Mouse (Mus musculus): ENCODE results near the gene Akap11. TPM values are rescaled to one million over a fixed set of nuclear protein-coding genes. Genes with fewer than 3 reads are reported as not detected.

Akap11 gene
- 39.7 and 45.5 TPM in 2 replicates for polyA plus RNA-seq (2015; fragmentation: Nextera tagmentation; extraction: Ambion mirVana)

DNA sequence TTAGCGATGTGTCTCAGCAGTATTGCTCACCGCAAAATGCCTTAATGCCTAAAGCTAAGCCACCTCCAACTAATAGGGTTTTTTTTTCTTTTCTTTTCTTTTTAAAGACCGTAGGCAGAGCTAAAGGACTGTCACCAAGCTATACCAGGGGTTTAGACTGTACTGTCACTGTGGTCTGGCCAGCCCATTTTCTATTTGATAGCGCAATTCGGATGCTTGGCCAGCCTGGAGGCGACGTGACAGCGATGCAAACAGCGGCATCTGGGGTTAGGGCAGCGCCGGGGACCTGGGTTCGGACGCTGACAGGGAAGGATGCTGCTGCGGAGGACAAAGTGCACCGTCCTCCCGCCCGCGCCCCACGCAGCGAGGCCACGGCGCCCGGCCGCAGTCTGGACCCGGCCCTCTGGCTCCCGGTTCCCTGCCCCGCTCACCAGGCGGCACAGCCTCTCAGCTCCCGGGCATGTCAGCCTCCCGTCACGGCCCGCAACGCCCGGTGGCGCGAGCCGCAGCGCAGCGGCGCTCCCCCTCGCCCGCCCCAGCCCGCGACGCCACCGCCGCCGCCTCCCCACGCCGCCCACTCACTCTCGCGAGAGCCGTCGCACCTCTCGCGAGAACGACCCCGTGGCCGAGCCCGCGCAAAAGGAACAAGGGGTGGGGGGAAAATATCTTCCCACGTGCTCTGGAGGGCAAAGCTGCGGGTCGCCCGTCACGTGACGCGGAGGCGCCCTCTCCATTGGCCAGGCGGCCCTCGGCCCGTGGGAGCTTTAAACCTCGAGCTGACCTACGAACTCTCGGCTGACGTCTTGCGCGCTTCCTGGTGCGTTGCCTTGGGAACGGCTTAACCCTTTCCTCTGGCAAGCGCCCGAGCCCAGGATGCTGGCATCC, at the start of gene Akap11:
Gene Akap11, minus strand, starts transcription at position 528 of the 885 bp plus-strand sequence.
- Histone ChIP-seq H3K36me3 (ENCODE audit: control insufficient read depth, insufficient read depth, low read length) (no peaks in the 10 kb centered on the region), H3K9ac (ENCODE audit: low read depth, low read length) (peak within 1 kb of the TSS; percentile 99), H3K4me1 (ENCODE audit: control insufficient read depth, insufficient read depth, low read length) (peaks cover 27% of the 10 kb centered on the region), H3K4me3 (ENCODE audit: low read depth, low read length) (peak within 1 kb of the TSS; percentile 95), H3K9me3 (replicated peaks; ENCODE audit: control insufficient read depth, low read length, poor library complexity, severe bottlenecking) (no peaks in the 10 kb centered on the region), H3K27ac (ENCODE audit: low read length) (peak within 1 kb of the TSS; percentile 96), H3K27me3 (ENCODE audit: control insufficient read depth, insufficient read depth, low read depth, low read length) (no peaks in the 10 kb centered on the region), H3K4me2 (ENCODE audit: low read length) (peak within 1 kb of the TSS; percentile 77)
- WGBS: under 1% methylated on average over 50 of the region's 82 CpGs
- peak; percentile 96 for ATAC-seq

DNA sequence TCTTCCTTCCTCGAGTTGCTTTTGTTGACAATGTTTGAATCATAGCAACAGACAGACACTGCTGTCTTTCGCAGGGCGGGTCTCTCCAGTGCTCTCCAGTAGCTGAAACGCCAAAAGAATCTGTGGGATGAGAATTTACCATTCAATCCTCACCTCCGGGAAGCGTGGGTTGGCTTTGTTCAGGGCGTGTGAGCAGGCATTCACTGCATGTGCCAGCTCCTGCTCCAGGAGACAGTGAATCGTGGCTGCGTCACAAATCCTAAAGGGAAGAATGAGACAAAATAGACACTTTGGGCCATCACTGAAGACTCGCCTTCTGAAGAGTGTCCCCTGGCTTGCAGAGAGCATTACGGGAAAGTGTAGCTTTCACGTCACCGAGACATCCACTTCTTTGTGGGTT, 47.6 kb upstream of the Akap11 start:
- Histone ChIP-seq H3K9me3 (replicated peaks; ENCODE audit: control insufficient read depth, low read length, poor library complexity, severe bottlenecking) (no peaks in the 10 kb centered on the region), H3K4me3 (ENCODE audit: low read depth, low read length) (no peak overlapping the region), H3K27me3 (ENCODE audit: control insufficient read depth, insufficient read depth, low read depth, low read length) (no peaks in the 10 kb centered on the region), H3K27ac (ENCODE audit: low read length) (no peak overlapping the region), H3K4me1 (ENCODE audit: control insufficient read depth, insufficient read depth, low read length) (no peaks in the 10 kb centered on the region), H3K4me2 (ENCODE audit: low read length) (no peak overlapping the region), H3K9ac (ENCODE audit: low read depth, low read length) (no peak overlapping the region), H3K36me3 (ENCODE audit: control insufficient read depth, insufficient read depth, low read length) (peaks cover 21% of the 10 kb centered on the region)
- no peak for ATAC-seq
- whole genome bisulfite sequencing: 90% methylated on average over 13 of the region's 13 CpGs

DNA sequence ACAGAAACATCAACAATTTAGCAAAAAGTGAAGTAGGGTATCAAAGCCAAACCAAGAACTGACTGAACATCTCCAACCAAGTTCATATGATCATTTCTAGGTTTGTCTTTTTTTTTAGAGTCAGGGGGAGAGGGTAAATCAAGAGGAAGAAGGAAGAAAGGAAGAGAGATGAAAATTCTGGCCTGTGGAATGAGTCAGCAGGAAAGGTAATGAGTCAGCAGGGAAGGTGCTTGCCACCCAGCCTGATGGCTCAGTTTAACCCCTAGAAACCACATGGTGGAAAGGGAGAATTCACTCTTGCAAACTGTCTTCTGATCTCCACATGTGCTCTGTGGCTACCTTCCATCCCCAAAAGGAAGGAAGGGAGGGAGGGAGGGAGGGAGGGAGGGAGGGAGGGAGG, 46.6 kb upstream of the Akap11 start:
- no peaks in the 10 kb centered on the region for H3K4me1 ChIP-seq (ENCODE audit: control insufficient read depth, insufficient read depth, low read length)
- no peak overlapping the region for H3K4me3 ChIP-seq (ENCODE audit: low read depth, low read length)
- no peaks in the 10 kb centered on the region for H3K27me3 ChIP-seq (ENCODE audit: control insufficient read depth, insufficient read depth, low read depth, low read length)
- peaks cover 21% of the 10 kb centered on the region for H3K36me3 ChIP-seq (ENCODE audit: control insufficient read depth, insufficient read depth, low read length)
- no peak overlapping the region for H3K4me2 ChIP-seq (ENCODE audit: low read length)
- no peak overlapping the region for H3K9ac ChIP-seq (ENCODE audit: low read depth, low read length)
- H3K27ac ChIP-seq (ENCODE audit: low read length): no peak overlapping the region
- no peaks in the 10 kb centered on the region for H3K9me3 ChIP-seq (replicated peaks; ENCODE audit: control insufficient read depth, low read length, poor library complexity, severe bottlenecking)
- ATAC-seq: no peak

DNA sequence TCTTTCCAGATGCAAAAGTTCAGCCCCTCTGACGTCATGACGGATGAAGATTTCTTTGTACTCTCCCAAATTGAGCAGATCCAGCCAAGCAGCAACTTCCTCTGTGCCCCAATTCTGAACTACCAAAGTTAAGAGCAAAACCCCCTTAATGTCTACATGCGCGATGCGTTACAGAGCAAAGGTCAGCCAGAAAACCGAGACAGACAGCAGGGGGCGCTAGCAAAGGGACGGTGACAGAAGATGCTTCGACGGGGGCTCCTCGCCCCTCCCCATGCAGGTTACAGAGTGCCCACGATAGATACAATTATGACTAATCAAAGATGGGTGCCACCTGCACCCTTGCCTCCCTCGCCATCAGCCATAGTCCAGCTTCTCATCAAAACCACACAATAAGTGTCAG, 39.3 kb upstream of the Akap11 start:
- no peak overlapping the region for H3K9ac ChIP-seq (ENCODE audit: low read depth, low read length)
- H3K4me1 ChIP-seq (ENCODE audit: control insufficient read depth, insufficient read depth, low read length): no peaks in the 10 kb centered on the region
- H3K36me3 ChIP-seq (ENCODE audit: control insufficient read depth, insufficient read depth, low read length): peaks cover 17% of the 10 kb centered on the region
- 74% methylated on average over 13 of the region's 13 CpGs for WGBS
- H3K9me3 ChIP-seq (replicated peaks; ENCODE audit: control insufficient read depth, low read length, poor library complexity, severe bottlenecking): no peaks in the 10 kb centered on the region; the same call in 1 of the 2 replicates
- H3K27me3 ChIP-seq (ENCODE audit: control insufficient read depth, insufficient read depth, low read depth, low read length): no peaks in the 10 kb centered on the region
- no peak overlapping the region for H3K27ac ChIP-seq (ENCODE audit: low read length)
- H3K4me3 ChIP-seq (ENCODE audit: low read depth, low read length): no peak overlapping the region
- no peak for ATAC-seq
- no peak overlapping the region for H3K4me2 ChIP-seq (ENCODE audit: low read length)

DNA sequence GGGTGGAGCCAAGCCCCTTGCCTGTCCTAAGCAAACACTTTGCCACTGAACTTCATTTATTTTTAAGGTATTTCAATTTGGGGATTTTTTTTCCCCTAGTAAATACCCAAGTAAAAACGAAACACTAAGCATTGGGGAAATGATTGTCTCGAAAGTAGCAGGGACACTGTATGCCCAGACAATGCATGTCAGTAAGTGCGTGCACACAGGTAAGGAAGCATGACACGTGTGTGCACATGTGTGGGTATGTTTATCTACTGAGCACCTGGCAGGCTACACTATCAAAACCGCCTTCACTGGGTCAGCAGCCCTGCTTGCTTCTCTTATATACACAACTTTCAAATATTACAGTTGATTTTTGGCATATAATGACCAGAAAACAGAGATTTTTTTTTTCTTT, 31.8 kb upstream of the Akap11 start:
- H3K4me3 ChIP-seq (ENCODE audit: low read depth, low read length): no peak overlapping the region
- no peaks in the 10 kb centered on the region for H3K9me3 ChIP-seq (replicated peaks; ENCODE audit: control insufficient read depth, low read length, poor library complexity, severe bottlenecking)
- H3K36me3 ChIP-seq (ENCODE audit: control insufficient read depth, insufficient read depth, low read length): peaks cover 6% of the 10 kb centered on the region
- no peak overlapping the region for H3K4me2 ChIP-seq (ENCODE audit: low read length)
- no peaks in the 10 kb centered on the region for H3K27me3 ChIP-seq (ENCODE audit: control insufficient read depth, insufficient read depth, low read depth, low read length)
- H3K27ac ChIP-seq (ENCODE audit: low read length): no peak overlapping the region
- no peaks in the 10 kb centered on the region for H3K4me1 ChIP-seq (ENCODE audit: control insufficient read depth, insufficient read depth, low read length)
- WGBS: 95% methylated on average over 5 of the region's 5 CpGs
- no peak overlapping the region for H3K9ac ChIP-seq (ENCODE audit: low read depth, low read length)
- ATAC-seq: no peak

DNA sequence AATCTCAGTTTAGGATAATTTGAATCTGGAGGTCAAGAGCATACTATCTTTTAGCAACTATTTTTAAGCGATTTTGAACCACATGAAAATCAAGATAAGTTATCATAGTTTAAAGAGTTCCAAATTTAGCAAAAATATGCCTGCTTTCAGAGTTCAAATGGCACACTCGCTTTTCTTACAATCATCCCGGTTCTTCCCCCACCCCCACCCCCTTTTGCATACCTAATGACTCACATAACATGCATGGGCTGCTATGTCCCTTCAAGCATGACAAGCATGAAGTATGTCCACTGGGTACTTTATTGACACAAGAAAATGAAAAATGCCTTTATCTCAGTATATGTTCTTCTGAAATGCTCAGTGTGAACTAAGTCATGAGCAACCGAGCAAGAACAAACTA, 29.8 kb upstream of the Akap11 start:
- 71% methylated on average over 4 of the region's 4 CpGs for WGBS
- Histone ChIP-seq H3K4me3 (ENCODE audit: low read depth, low read length) (no peak overlapping the region), H3K4me1 (ENCODE audit: control insufficient read depth, insufficient read depth, low read length) (no peaks in the 10 kb centered on the region), H3K9ac (ENCODE audit: low read depth, low read length) (no peak overlapping the region), H3K9me3 (replicated peaks; ENCODE audit: control insufficient read depth, low read length, poor library complexity, severe bottlenecking) (no peaks in the 10 kb centered on the region), H3K27ac (ENCODE audit: low read length) (no peak overlapping the region), H3K4me2 (ENCODE audit: low read length) (no peak overlapping the region), H3K36me3 (ENCODE audit: control insufficient read depth, insufficient read depth, low read length) (peaks cover 3% of the 10 kb centered on the region; the same call in 1 of the 2 replicates), H3K27me3 (ENCODE audit: control insufficient read depth, insufficient read depth, low read depth, low read length) (no peaks in the 10 kb centered on the region)
- no peak for ATAC-seq

DNA sequence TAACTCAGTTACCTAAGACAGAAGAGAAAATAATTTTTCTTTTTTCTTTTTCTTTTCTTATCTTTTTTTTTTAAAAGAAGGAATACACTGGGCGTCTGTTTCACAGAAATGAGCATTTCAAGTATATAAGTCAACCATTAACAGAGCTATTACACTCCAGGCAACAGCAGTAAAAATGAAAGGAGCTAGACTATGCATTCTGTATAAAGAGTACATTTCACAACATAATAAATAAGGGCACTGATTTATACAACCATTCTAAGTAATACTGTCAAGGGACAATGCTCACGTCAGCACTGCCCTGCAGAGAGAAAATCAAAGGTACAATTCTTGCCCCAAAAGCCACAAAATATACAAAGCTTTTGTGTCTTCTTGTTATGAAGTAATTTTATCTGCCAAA, 27.7 kb upstream of the Akap11 start:
- H3K4me2 ChIP-seq (ENCODE audit: low read length): no peak overlapping the region
- no peaks in the 10 kb centered on the region for H3K27me3 ChIP-seq (ENCODE audit: control insufficient read depth, insufficient read depth, low read depth, low read length)
- H3K4me1 ChIP-seq (ENCODE audit: control insufficient read depth, insufficient read depth, low read length): no peaks in the 10 kb centered on the region
- 82% methylated on average over 2 of the region's 2 CpGs for WGBS
- no peaks in the 10 kb centered on the region; the same call in 1 of the 2 replicates for H3K36me3 ChIP-seq (ENCODE audit: control insufficient read depth, insufficient read depth, low read length)
- ATAC-seq: no peak
- no peak overlapping the region for H3K9ac ChIP-seq (ENCODE audit: low read depth, low read length)
- no peaks in the 10 kb centered on the region for H3K9me3 ChIP-seq (replicated peaks; ENCODE audit: control insufficient read depth, low read length, poor library complexity, severe bottlenecking)
- no peak overlapping the region for H3K27ac ChIP-seq (ENCODE audit: low read length)
- H3K4me3 ChIP-seq (ENCODE audit: low read depth, low read length): no peak overlapping the region

DNA sequence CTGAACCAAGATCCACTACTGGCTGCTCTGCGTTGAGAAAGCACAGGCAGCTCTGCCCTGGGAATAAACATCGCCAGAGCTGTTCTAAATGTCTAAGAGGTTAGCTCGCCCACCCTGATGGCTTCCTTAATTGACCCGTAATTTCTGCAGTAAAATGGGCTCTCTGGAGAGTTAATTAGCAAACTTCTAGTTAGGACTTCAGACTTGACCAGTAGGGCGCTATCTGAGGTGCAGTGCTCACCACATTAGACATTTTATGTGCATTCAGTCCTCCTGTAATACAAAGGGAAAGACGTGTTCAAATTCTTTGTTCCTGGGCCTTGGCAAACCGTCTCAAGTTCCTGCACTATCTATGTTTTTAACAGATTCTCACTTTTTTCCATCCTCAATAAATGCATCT, 26.6 kb upstream of the Akap11 start:
- no peaks in the 10 kb centered on the region for H3K36me3 ChIP-seq (ENCODE audit: control insufficient read depth, insufficient read depth, low read length)
- H3K4me3 ChIP-seq (ENCODE audit: low read depth, low read length): no peak overlapping the region
- H3K9me3 ChIP-seq (replicated peaks; ENCODE audit: control insufficient read depth, low read length, poor library complexity, severe bottlenecking): no peaks in the 10 kb centered on the region
- no peak overlapping the region for H3K4me2 ChIP-seq (ENCODE audit: low read length)
- no peak overlapping the region for H3K9ac ChIP-seq (ENCODE audit: low read depth, low read length)
- H3K4me1 ChIP-seq (ENCODE audit: control insufficient read depth, insufficient read depth, low read length): no peaks in the 10 kb centered on the region
- ATAC-seq: no peak
- 72% methylated on average over 7 of the region's 7 CpGs for WGBS
- no peak overlapping the region for H3K27ac ChIP-seq (ENCODE audit: low read length)
- no peaks in the 10 kb centered on the region for H3K27me3 ChIP-seq (ENCODE audit: control insufficient read depth, insufficient read depth, low read depth, low read length)

DNA sequence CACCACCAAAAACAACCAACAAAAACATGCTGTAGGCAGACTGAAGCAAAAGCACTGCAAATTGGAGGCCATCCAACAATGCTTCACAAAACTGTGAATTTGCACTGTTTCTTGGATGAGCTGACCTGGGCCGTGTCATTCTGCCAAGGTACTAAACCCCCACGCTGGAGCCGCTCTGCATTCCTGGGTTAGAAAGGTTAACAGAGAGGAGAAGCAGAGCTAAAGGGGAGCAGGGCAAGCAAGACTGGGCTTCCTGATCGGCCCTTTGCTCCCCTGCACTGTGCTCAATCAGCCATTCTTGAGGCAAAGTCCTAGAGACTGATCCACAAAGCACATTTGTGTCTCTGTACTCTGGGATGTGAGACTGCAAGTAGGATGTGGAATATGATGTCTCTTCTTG, 25.5 kb upstream of the Akap11 start:
- no peak for ATAC-seq
- no peak overlapping the region for H3K4me3 ChIP-seq (ENCODE audit: low read depth, low read length)
- WGBS: 84% methylated on average over 4 of the region's 4 CpGs
- H3K4me2 ChIP-seq (ENCODE audit: low read length): no peak overlapping the region
- no peaks in the 10 kb centered on the region for H3K4me1 ChIP-seq (ENCODE audit: control insufficient read depth, insufficient read depth, low read length)
- H3K9ac ChIP-seq (ENCODE audit: low read depth, low read length): no peak overlapping the region
- H3K27ac ChIP-seq (ENCODE audit: low read length): no peak overlapping the region
- H3K36me3 ChIP-seq (ENCODE audit: control insufficient read depth, insufficient read depth, low read length): no peaks in the 10 kb centered on the region
- H3K27me3 ChIP-seq (ENCODE audit: control insufficient read depth, insufficient read depth, low read depth, low read length): no peaks in the 10 kb centered on the region
- no peaks in the 10 kb centered on the region for H3K9me3 ChIP-seq (replicated peaks; ENCODE audit: control insufficient read depth, low read length, poor library complexity, severe bottlenecking)

All from midbrain, embryonic 16.5 days (tissue).